Mouse (Mus musculus): ENCODE measurements around the gene Pcid2. TPM values are rescaled to one million over a fixed set of nuclear protein-coding genes. Genes with fewer than 3 reads are reported as not detected.
A peak's percentile ranks its signal among the peaks of the same experiment; 100 is the strongest.
"Not testable (repeated sequence)": the region's sequence is repeated elsewhere in the genome, so short reads cannot be mapped to it uniquely, and the experiment has no call there.

The Pcid2 gene
- polyA plus RNA-seq, 1 experiment from 2014 or later = 46.0 TPM

GRCm38 (mm10) chr8:13118516-13118915 is 13.3 kb upstream of the Pcid2 start:
- H3K9ac ChIP-seq = no peak overlapping the region
- H3K4me3 ChIP-seq = no peak overlapping the region
- peaks cover 58% of the 10 kb centered on the region for H3K36me3 ChIP-seq
- H3K4me2 ChIP-seq = no peak overlapping the region
- H3K9me3 ChIP-seq = no peaks in the 10 kb centered on the region
- H3K27me3 ChIP-seq = no peaks in the 10 kb centered on the region
- ATAC-seq (ENCODE audit: low read depth) = no peak
- no peak overlapping the region for H3K27ac ChIP-seq (replicated peaks)
- H3K4me1 ChIP-seq (replicated peaks) = no peaks in the 10 kb centered on the region
- WGBS = 87% methylated on average over 3 of the region's 3 CpGs

- H3K27me3 ChIP-seq = no peaks in the 10 kb centered on the region
- 92% methylated on average over 2 of the region's 2 CpGs for WGBS
- no peaks in the 10 kb centered on the region for H3K9me3 ChIP-seq
- peaks cover 46% of the 10 kb centered on the region for H3K36me3 ChIP-seq
- H3K9ac ChIP-seq = no peak overlapping the region
- no peak for ATAC-seq (ENCODE audit: low read depth)
- H3K4me1 ChIP-seq (replicated peaks) = no peaks in the 10 kb centered on the region; the same call in 1 of the 2 replicates
- no peak overlapping the region for H3K27ac ChIP-seq (replicated peaks)
- H3K4me3 ChIP-seq = no peak overlapping the region
- H3K4me2 ChIP-seq = no peak overlapping the region
These were observed 11.8 kb upstream of the Pcid2 start for GRCm38 (mm10) chr8:13117096-13117495.

- ATAC-seq (ENCODE audit: low read depth) = no peak
- no peak overlapping the region for H3K27ac ChIP-seq (replicated peaks)
- H3K4me1 ChIP-seq (replicated peaks) = peaks cover 28% of the 10 kb centered on the region
- H3K4me2 ChIP-seq = no peak overlapping the region
- no peaks in the 10 kb centered on the region for H3K27me3 ChIP-seq
- no peak overlapping the region for H3K4me3 ChIP-seq
- 90% methylated on average over 4 of the region's 4 CpGs for WGBS
- no peaks in the 10 kb centered on the region for H3K9me3 ChIP-seq
- no peak overlapping the region for H3K9ac ChIP-seq
- peaks cover 19% of the 10 kb centered on the region for H3K36me3 ChIP-seq
These were observed 8.0 kb upstream of the Pcid2 start for GRCm38 (mm10) chr8:13113232-13113631.

GRCm38 (mm10) chr8:13111917-13112316 is 6.7 kb upstream of the Pcid2 start:
- peaks cover 40% of the 10 kb centered on the region for H3K4me1 ChIP-seq (replicated peaks)
- H3K36me3 ChIP-seq = peaks cover 10% of the 10 kb centered on the region
- H3K27ac ChIP-seq (replicated peaks) = no peak overlapping the region
- no peak overlapping the region for H3K4me3 ChIP-seq
- no peak overlapping the region for H3K9ac ChIP-seq
- ATAC-seq (ENCODE audit: low read depth) = no peak
- H3K4me2 ChIP-seq = no peak overlapping the region
- H3K9me3 ChIP-seq = no peaks in the 10 kb centered on the region
- H3K27me3 ChIP-seq = no peaks in the 10 kb centered on the region
- WGBS = 91% methylated on average over 11 of the region's 11 CpGs

- no peaks in the 10 kb centered on the region for H3K9me3 ChIP-seq
- H3K36me3 ChIP-seq = no peaks in the 10 kb centered on the region
- H3K27me3 ChIP-seq = no peaks in the 10 kb centered on the region
- no peak overlapping the region for H3K4me3 ChIP-seq
- no peak overlapping the region for H3K9ac ChIP-seq
- 72% methylated on average over 1 of the region's 1 CpGs for WGBS
- no peak for ATAC-seq (ENCODE audit: low read depth)
- H3K4me2 ChIP-seq = no peak overlapping the region
- no peak overlapping the region for H3K27ac ChIP-seq (replicated peaks)
- peaks cover 48% of the 10 kb centered on the region for H3K4me1 ChIP-seq (replicated peaks)
These were observed 4.2 kb upstream of the Pcid2 start for GRCm38 (mm10) chr8:13109416-13109960.

- H3K9ac ChIP-seq = no peak overlapping the region
- ATAC-seq (ENCODE audit: low read depth) = no peak
These were observed 3.7 kb upstream of the Pcid2 start for GRCm38 (mm10) chr8:13108967-13109366.

GRCm38 (mm10) chr8:13107990-13108638 is 2.9 kb upstream of the Pcid2 start:
- Histone ChIP-seq H3K27me3 (no peaks in the 10 kb centered on the region), H3K9me3 (no peaks in the 10 kb centered on the region), H3K27ac (replicated peaks) (no peak overlapping the region), H3K36me3 (no peaks in the 10 kb centered on the region), H3K4me3 (no peak overlapping the region), H3K9ac (no peak overlapping the region), H3K4me1 (replicated peaks) (peaks cover 59% of the 10 kb centered on the region), H3K4me2 (no peak overlapping the region)
- 87% methylated on average over 13 of the region's 13 CpGs for WGBS
- ATAC-seq (ENCODE audit: low read depth) = no peak

More at GRCm38 (mm10) chr8:13108967-13109366, 3.7 kb upstream of the Pcid2 start:
- Histone ChIP-seq H3K36me3 (no peaks in the 10 kb centered on the region), H3K4me2 (no peak overlapping the region), H3K9me3 (no peaks in the 10 kb centered on the region), H3K4me3 (no peak overlapping the region), H3K27ac (replicated peaks) (no peak overlapping the region), H3K4me1 (replicated peaks) (peaks cover 52% of the 10 kb centered on the region), H3K27me3 (no peaks in the 10 kb centered on the region)
- 90% methylated on average over 8 of the region's 8 CpGs for WGBS

GRCm38 (mm10) chr8:13105908-13106551 is 771 bp upstream of the Pcid2 start:
- peak overlapping the region; percentile 89 for H3K9ac ChIP-seq
- WGBS = under 1% methylated on average over 61 of the region's 63 CpGs
- H3K27ac ChIP-seq (replicated peaks) = peak overlapping the region; percentile 88
- H3K4me1 ChIP-seq (replicated peaks) = peaks cover 53% of the 10 kb centered on the region
- H3K9me3 ChIP-seq = no peaks in the 10 kb centered on the region
- H3K27me3 ChIP-seq = no peaks in the 10 kb centered on the region
- peak overlapping the region; percentile 95 for H3K4me2 ChIP-seq
- ATAC-seq (ENCODE audit: low read depth) = peak; percentile 47
- H3K36me3 ChIP-seq = peaks cover 8% of the 10 kb centered on the region; the same call in 1 of the 2 replicates
- peak overlapping the region; percentile 67 for H3K4me3 ChIP-seq

GRCm38 (mm10) chr8:13104691-13105086 is 570 bp downstream of the Pcid2 start:
- ATAC-seq (ENCODE audit: low read depth) = peak; percentile 85
- WGBS = under 1% methylated on average over 45 of the region's 45 CpGs
- Histone ChIP-seq H3K27me3 (no peaks in the 10 kb centered on the region), H3K9me3 (no peaks in the 10 kb centered on the region), H3K4me2 (peak overlapping the region; percentile 95), H3K9ac (peak overlapping the region; percentile 88), H3K4me3 (peak overlapping the region; percentile 67), H3K27ac (replicated peaks) (peak overlapping the region; percentile 96), H3K36me3 (peaks cover 14% of the 10 kb centered on the region), H3K4me1 (replicated peaks) (peaks cover 41% of the 10 kb centered on the region)

GRCm38 (mm10) chr8:13077542-13077941 is 27.7 kb downstream of the Pcid2 start:
- peaks cover 100% of the 10 kb centered on the region for H3K36me3 ChIP-seq
- H3K4me1 ChIP-seq (replicated peaks) = no peaks in the 10 kb centered on the region
- no peaks in the 10 kb centered on the region for H3K27me3 ChIP-seq
- H3K9ac ChIP-seq = no peak overlapping the region
- H3K9me3 ChIP-seq = no peaks in the 10 kb centered on the region
- ATAC-seq (ENCODE audit: low read depth) = no peak
- H3K4me3 ChIP-seq = no peak overlapping the region
- no peak overlapping the region for H3K27ac ChIP-seq (replicated peaks)
- WGBS = 87% methylated on average over 7 of the region's 7 CpGs
- H3K4me2 ChIP-seq = no peak overlapping the region

- H3K9ac ChIP-seq; H3K4me3 ChIP-seq; H3K27ac ChIP-seq (replicated peaks); H3K4me2 ChIP-seq; ATAC-seq (ENCODE audit: low read depth); H3K9me3 ChIP-seq; H3K27me3 ChIP-seq; H3K4me1 ChIP-seq (replicated peaks): not testable (repeated sequence)
- H3K36me3 ChIP-seq = peaks cover 83% of the 10 kb centered on the region
- 93% methylated on average over 1 of the region's 1 CpGs for WGBS
These were observed 29.7 kb downstream of the Pcid2 start for GRCm38 (mm10) chr8:13075579-13075978.

GRCm38 (mm10) chr8:13075044-13075443 is 30.2 kb downstream of the Pcid2 start:
- H3K4me1 ChIP-seq (replicated peaks) = no peaks in the 10 kb centered on the region
- no peak for ATAC-seq (ENCODE audit: low read depth)

More at GRCm38 (mm10) chr8:13075044-13075443, 30.2 kb downstream of the Pcid2 start:
- no peak overlapping the region for H3K4me3 ChIP-seq
- H3K36me3 ChIP-seq = peaks cover 78% of the 10 kb centered on the region
- H3K27ac ChIP-seq (replicated peaks) = no peak overlapping the region
- no peaks in the 10 kb centered on the region for H3K9me3 ChIP-seq
- 96% methylated on average over 8 of the region's 8 CpGs for WGBS
- no peak overlapping the region for H3K9ac ChIP-seq
- no peak overlapping the region for H3K4me2 ChIP-seq
- no peaks in the 10 kb centered on the region for H3K27me3 ChIP-seq
